Mouse (Mus musculus) ES-Bruce4 (cell line): ENCODE data around the gene Anxa6. TPM values are rescaled to one million over a fixed set of nuclear protein-coding genes. Genes with fewer than 3 reads are reported as not detected.

Experiments used
- H3K27ac ChIP-seq: 2 replicates; pipeline ENCODE4 v1.5.1; 2012; ENCODE audit warnings: low read length, inconsistent platforms; ENCODE audit not compliant: insufficient read depth
- H3K27me3 ChIP-seq: 2 replicates; pipeline ENCODE4 v1.6.1; 2012; ENCODE audit warnings: mild to moderate bottlenecking, low read length, inconsistent platforms; ENCODE audit not compliant: control insufficient read depth, poor library complexity, insufficient read depth, severe bottlenecking
- H3K36me3 ChIP-seq: 2 replicates; pipeline ENCODE4 v1.6.1; 2012; ENCODE audit warnings: inconsistent platforms, mild to moderate bottlenecking, low read length, moderate library complexity; ENCODE audit not compliant: control insufficient read depth, poor library complexity, insufficient read depth, severe bottlenecking
- H3K4me1 ChIP-seq: one replicate; pipeline ENCODE4 v1.8.1; 2011; ENCODE audit warnings: low read length; ENCODE audit not compliant: control insufficient read depth, insufficient read depth
- H3K4me3 ChIP-seq: 2 replicates; pipeline ENCODE4 v1.5.1; 2011; ENCODE audit warnings: low read depth, mild to moderate bottlenecking, low read length
- H3K9ac ChIP-seq: 2 replicates; pipeline ENCODE4 v1.6.1; 2012; ENCODE audit warnings: low read depth, mild to moderate bottlenecking, inconsistent platforms; ENCODE audit not compliant: poor library complexity, severe bottlenecking
- H3K9me3 ChIP-seq: replicated peaks from 2 replicates; pipeline ENCODE4 v1.6.1; 2012; ENCODE audit warnings: mild to moderate bottlenecking, low read length, inconsistent platforms; ENCODE audit not compliant: control insufficient read depth, poor library complexity, insufficient read depth, severe bottlenecking
- CTCF ChIP-seq: IDR thresholded peaks from one replicate; pipeline ENCODE4 v1.8.1; 2011; ENCODE audit warnings: low read depth, low read length
- EP300 ChIP-seq: IDR thresholded peaks from 2 replicates; pipeline ENCODE4 v1.6.1; 2011; ENCODE audit warnings: low read depth, low read length; ENCODE audit not compliant: insufficient read depth
- POLR2A ChIP-seq: IDR thresholded peaks from one replicate; pipeline ENCODE4 v1.8.1; 2011; ENCODE audit warnings: low read length; ENCODE audit not compliant: insufficient read depth
- polyA plus RNA-seq: library from polyadenylated mRNA; stranded (reverse); fragments of >200 nt; gene quantifications from 2 replicates; pipeline ENCODE4 v1.2.4, GENCODE M21; 2011; ENCODE audit warnings: low read depth; ENCODE audit not compliant: missing spikeins, insufficient read depth, insufficient read length

Anxa6 gene
- polyA plus RNA-seq, 1 experiment: 76.1 TPM

DNA sequence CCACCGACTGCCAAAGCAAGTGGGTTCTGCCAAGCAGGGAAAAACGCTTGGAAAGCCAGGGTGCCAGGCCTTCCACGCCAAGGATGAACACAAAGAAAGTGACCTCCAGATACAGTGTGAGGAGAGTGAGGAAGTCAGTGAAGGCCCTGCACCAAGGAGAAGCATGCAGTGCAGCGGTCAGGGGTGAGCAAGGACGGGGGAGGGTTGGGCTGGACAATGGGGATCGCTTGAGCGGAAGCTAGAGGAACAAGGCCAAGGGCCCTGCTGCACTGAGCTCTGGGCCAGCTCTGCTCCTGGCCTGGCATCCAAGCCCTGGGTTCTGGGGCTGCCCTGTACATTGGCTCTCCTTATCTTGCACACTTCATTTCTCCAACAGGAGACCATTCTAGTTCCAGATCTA, 93.2 kb downstream of the Anxa6 start:
- TF ChIP-seq EP300 (no peak), POLR2A (no peak), CTCF (no peak)
- no peaks in the 10 kb centered on the region for H3K27me3 ChIP-seq
- peaks cover 14% of the 10 kb centered on the region for H3K36me3 ChIP-seq
- H3K4me3 ChIP-seq: no peak overlapping the region
- no peak overlapping the region for H3K9ac ChIP-seq
- H3K4me1 ChIP-seq: peaks cover 17% of the 10 kb centered on the region
- no peak overlapping the region for H3K27ac ChIP-seq
- no peaks in the 10 kb centered on the region for H3K9me3 ChIP-seq

DNA sequence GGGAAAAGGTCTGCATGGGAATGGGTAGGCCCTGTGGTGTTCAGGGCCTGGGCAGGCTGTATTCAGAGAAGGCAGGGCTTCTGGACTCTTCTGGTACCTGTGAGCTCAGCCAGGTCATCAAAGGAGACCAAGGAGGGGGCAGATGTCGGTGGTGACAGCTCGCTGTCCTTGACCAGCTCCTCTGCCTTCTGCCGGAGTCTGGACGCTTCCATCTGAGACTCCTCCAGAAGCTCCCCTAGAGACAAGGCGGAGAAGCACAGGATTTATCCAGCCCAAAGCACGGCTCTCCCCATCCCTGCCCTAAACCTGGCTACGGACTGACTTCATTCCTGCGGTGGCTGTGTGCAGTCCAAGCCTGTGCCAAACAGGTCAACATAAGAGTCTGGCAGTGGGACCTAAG, 93.7 kb downstream of the Anxa6 start:
- Histone ChIP-seq H3K9me3 (no peaks in the 10 kb centered on the region), H3K27ac (no peak overlapping the region), H3K27me3 (no peaks in the 10 kb centered on the region), H3K4me3 (no peak overlapping the region), H3K4me1 (peaks cover 15% of the 10 kb centered on the region), H3K36me3 (peaks cover 14% of the 10 kb centered on the region), H3K9ac (no peak overlapping the region)
- TF ChIP-seq POLR2A (no peak), CTCF (no peak), EP300 (no peak)

DNA sequence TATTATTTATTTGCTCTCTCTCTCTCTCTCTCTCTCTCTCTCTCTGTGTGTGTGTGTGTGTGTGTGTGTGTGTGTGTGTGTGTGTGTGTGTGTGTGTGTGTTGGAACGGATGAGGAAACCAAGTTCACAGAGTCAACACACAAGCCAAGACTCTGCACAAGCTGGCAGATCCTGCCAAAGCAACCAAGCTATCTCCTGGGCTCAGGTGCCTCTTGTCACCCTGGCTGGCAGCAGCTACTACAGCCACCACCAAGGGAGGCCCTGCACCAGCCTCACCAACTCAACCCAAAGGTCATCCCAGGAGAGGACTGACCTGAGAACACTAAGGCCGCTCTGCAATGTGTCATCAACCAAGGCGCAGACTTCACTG, 96.5 kb downstream of the Anxa6 start:
- H3K9ac ChIP-seq: no peak overlapping the region
- no peaks in the 10 kb centered on the region for H3K9me3 ChIP-seq
- H3K4me1 ChIP-seq: peaks cover 6% of the 10 kb centered on the region
- H3K27ac ChIP-seq: peak overlapping the region; percentile 20; the same call in 1 of the 2 replicates
- no peak overlapping the region for H3K4me3 ChIP-seq
- TF ChIP-seq POLR2A: no peak
- TF ChIP-seq CTCF: no peak
- TF ChIP-seq EP300: no peak
- peaks cover 28% of the 10 kb centered on the region for H3K36me3 ChIP-seq
- no peaks in the 10 kb centered on the region for H3K27me3 ChIP-seq

DNA sequence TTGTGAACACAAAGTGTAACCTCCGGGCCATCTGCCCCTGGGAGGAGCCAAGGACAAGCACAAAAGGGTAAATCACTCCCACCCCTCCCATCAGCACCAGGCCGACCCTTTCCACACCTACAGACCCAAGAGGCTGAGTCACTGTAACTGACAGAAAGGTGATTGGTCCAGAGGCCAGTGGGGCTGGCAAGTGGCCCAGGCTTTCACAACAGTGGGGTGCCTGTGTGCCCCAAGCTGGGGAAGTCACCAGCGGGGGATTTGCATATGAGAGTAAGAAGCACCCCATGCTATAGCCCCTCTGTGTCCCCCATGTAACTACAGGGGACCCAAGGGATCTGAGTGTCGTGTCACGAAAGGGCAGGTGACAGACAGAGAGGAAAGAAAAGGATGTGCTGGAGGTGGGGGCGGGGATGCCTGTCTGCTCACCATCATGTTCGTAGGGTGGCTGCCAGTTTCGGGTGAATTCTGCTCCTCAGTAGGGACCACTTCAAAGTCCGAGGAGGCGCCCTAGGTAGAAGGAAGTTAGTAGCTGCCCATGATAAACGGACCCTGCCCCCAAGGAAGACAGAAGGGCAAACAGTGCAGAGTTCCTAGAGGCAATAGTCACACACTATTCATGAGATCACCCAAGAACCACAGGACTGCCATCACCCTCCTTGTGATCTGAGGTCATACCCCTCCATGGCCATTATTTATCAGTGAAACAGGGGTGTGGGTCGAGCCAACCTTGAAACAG, 97.0 kb downstream of the Anxa6 start:
- no peak overlapping the region for H3K9ac ChIP-seq
- H3K9me3 ChIP-seq: no peaks in the 10 kb centered on the region
- no peak overlapping the region for H3K4me3 ChIP-seq
- H3K36me3 ChIP-seq: peaks cover 28% of the 10 kb centered on the region
- H3K27me3 ChIP-seq: no peaks in the 10 kb centered on the region
- peaks cover 6% of the 10 kb centered on the region for H3K4me1 ChIP-seq
- H3K27ac ChIP-seq: peak overlapping the region; percentile 40
- TF ChIP-seq CTCF: no peak
- TF ChIP-seq POLR2A: no peak
- TF ChIP-seq EP300: peak; percentile 86; the same call in 1 of the 2 replicates

DNA sequence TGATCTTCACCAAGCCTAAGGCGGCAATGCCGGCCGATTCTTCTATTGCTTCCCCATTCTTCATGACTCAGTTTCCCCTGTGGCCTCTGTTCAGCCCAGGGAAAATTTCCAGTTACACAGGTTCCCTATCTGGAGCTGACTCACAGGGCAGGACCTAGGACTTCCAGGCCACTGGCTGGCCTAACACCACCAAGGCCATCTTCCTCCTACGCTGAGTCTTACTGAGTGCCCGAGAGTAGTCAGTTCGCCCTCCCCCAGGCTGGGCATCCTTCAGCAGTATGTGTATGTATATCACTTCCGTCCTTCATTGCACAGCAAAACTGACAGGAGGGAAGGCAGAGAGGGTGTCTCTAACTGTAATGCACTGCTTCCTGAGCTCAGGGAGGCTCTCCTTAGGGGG, 99.0 kb downstream of the Anxa6 start:
- TF ChIP-seq POLR2A (no peak), CTCF (no peak), EP300 (no peak)
- no peaks in the 10 kb centered on the region for H3K27me3 ChIP-seq
- H3K4me1 ChIP-seq: peaks cover 6% of the 10 kb centered on the region
- no peaks in the 10 kb centered on the region for H3K9me3 ChIP-seq
- no peak overlapping the region for H3K4me3 ChIP-seq
- H3K27ac ChIP-seq: no peak overlapping the region
- no peak overlapping the region for H3K9ac ChIP-seq
- peaks cover 31% of the 10 kb centered on the region for H3K36me3 ChIP-seq

DNA sequence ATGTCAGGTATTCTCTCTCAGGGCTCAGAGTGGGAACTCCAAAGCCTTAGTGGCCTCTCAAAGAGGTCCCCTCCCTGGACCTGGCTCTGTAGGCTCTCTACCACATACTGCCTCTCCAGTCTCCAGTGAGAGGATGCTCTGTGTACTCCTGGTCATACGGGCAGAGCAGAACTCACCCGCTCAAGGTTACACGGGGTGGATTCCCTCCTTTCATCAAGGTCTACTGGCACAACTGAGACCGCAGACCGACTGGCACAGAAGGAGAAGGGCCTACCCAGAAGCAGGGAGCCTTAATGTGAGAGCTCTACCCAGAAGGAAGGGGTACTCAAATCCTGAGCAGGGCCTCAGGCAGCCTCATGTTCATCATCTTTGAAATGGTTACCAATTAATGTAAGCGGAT, 100.7 kb downstream of the Anxa6 start:
- Histone ChIP-seq H3K27me3 (no peaks in the 10 kb centered on the region), H3K27ac (no peak overlapping the region), H3K9me3 (no peaks in the 10 kb centered on the region), H3K4me3 (no peak overlapping the region), H3K9ac (no peak overlapping the region), H3K36me3 (peaks cover 30% of the 10 kb centered on the region), H3K4me1 (peaks cover 6% of the 10 kb centered on the region)
- TF ChIP-seq CTCF (no peak), EP300 (no peak), POLR2A (no peak)
